Mouse (Mus musculus): Measurements from ENCODE around the gene Mrpl11. TPM values are rescaled to one million over a fixed set of nuclear protein-coding genes. Genes with fewer than 3 reads are reported as not detected.
"Not testable (repeated sequence)": the region's sequence is repeated elsewhere in the genome, so short reads cannot be mapped to it uniquely, and the experiment has no call there.

The Mrpl11 gene
- total RNA-seq, 2 experiments from 2014 or later, result 58.9 to 60.7 TPM

DNA sequence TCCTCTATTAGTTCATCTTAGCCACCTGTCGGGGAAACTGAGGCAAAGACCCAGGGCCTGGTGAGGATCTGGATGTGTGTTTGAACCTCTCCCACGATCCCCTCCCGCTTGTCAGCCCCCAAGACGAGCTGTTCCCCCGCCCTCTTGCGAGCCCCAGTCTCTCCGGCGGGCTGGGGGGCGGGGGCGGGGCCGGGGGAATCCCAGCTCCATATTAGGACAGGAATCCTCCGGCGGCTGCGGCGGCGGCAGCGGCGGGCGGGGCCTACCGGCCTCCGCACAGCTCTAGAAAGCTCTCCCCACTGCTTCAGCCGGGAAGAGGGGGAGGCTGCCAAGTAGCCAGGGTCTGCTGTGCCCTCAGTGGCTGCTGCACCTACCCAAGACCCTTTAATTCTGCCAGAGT lies 28.8 kb downstream of the Mrpl11 start:
- DNase-seq (ENCODE audit: low spot score in 2 of 2), result peak in 1 of 2 experiments; percentile 44

DNA sequence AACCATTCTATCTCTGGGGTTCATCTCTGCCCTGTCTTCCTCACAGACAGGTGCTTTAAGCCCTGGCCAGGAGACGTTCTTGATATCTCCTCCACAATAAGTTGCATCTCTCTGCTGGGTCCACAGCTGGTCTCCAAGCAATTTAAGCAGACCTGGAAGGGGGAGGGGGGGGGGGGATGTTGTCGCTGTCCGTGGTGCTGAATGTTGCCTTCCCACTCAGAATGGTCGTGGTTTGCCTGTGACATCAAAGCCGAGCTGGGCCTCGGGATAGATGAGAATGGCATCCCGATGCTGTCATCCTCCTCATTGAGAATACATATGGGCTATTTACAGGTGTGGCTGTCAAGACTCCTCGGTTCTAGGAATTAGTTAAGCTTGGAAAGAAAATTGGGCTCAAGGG lies 30.4 kb downstream of the Mrpl11 start:
- DNase-seq (ENCODE audit: low spot score in 2 of 2), result no peak

- DNase-seq (ENCODE audit: low spot score in 2 of 2), result peak; percentile 44 to 66
Observed at GRCm38 (mm10) chr19:4992904-4993303, 31.0 kb downstream of the Mrpl11 start.

- peak; percentile 39 to 76 for DNase-seq (ENCODE audit: low spot score in 2 of 2)
Observed at GRCm38 (mm10) chr19:4994043-4994442, 32.1 kb downstream of the Mrpl11 start.

- DNase-seq (ENCODE audit: low spot score in 2 of 2), result no peak
Observed at GRCm38 (mm10) chr19:4999445-5000140, 37.6 kb downstream of the Mrpl11 start.

DNA sequence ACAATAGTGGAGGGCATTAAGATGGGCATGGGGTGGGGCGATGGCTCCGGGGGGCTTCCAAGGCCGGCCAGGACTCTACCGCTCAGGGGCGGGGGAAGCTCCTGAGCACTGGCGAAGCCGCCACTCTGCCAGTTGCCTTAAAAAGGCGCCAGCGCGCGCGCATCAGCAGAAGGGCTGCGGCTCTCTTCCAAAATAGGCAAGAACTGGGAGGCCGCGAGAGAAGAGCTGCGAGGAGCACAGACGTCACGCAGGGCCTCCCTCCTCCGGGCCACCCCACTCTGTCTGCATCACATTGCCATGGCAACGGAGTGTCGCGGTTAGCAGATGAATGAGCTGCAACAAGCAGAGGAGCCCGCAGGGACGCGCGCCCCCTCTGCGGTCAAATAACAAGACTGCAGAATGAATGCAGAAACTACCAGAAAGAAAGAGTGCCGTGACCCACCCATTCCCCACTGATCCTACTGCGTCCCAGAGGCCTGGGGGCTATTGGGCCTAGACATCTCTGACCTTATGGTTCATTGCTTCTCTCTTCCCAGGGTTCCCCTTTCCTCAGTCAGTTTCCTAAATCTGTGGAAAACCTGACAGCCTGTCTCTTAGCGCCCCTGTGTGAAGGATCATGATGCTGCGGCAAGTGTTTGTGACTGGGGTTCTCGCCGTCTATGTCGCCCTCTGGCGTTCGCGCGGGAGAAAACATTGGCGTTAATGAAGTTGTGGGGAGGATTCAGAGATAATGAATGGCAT lies 39.9 kb downstream of the Mrpl11 start:
- peak; percentile 89 to 94 for DNase-seq (ENCODE audit: low spot score in 2 of 2)

GRCm38 (mm10) chr19:5003644-5004043 lies 41.7 kb downstream of the Mrpl11 start:
- DNase-seq (ENCODE audit: low spot score in 2 of 2), result not testable (repeated sequence)

GRCm38 (mm10) chr19:5004925-5005324 lies 43.0 kb downstream of the Mrpl11 start:
- DNase-seq (ENCODE audit: low spot score in 2 of 2), result no peak

GRCm38 (mm10) chr19:5013138-5013537 lies 51.2 kb downstream of the Mrpl11 start:
- no peak for DNase-seq (ENCODE audit: low spot score in 2 of 2)

GRCm38 (mm10) chr19:5014961-5015398 lies 53.0 kb downstream of the Mrpl11 start:
- peak in 1 of 2 experiments; percentile 38 for DNase-seq (ENCODE audit: low spot score in 2 of 2)

DNA sequence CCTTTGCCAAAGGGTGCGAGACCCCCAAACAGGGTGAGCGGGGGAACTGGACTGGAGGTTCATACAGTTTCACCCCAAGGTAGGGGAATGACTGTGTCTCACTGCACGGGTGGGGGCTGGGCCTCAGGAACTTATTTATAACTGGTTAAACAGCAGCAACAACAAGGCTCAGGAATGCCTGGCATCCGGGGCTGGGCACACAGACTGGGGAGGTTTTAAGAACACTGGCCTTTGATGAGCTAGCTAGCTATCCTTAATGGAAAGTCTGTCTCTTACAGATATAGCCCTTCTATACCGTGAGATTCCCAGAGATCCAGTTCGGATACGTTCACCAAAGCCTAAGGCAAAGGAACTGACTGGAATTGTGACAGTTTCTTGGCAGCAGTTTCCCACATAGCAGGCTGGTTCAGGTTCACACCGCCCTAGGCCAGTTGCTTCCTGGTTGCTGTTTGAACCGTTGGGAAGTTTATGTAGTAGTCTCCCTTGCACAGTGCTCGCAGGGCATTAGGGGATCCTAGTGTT lies 54.3 kb downstream of the Mrpl11 start:
- DNase-seq (ENCODE audit: low spot score in 2 of 2), result no peak

Other genes starting within 250 kb of the Mrpl11 start
- 10 to 100 TPM; 14.3 to 14.4 TPM for gene Rbm4b, start 205.7 kb upstream of the Mrpl11 start, total RNA-seq (2021)
- gene Rbm4, start 168.2 kb upstream of the Mrpl11 start, total RNA-seq (2021), result 10 to 100 TPM; 72.9 to 74.7 TPM
- gene Gm21992, start 150.5 kb upstream of the Mrpl11 start, total RNA-seq (2021), result 10 to 100 TPM; 19.9 to 21.4 TPM
- 10 to 100 TPM; 56.1 to 57.2 TPM for gene Rbm14, start 150.5 kb upstream of the Mrpl11 start, total RNA-seq (2021)
- gene Ccs, start 122.8 kb upstream of the Mrpl11 start, total RNA-seq (2021), result 10 to 100 TPM; 42.6 to 43.6 TPM
- 1 to 10 TPM; 2.0 TPM for gene Ccdc87, start 122.8 kb upstream of the Mrpl11 start, total RNA-seq (2021)
- gene Ctsf, start 107.0 kb upstream of the Mrpl11 start, total RNA-seq (2021), result 100 to 1,000 TPM; 103 to 125 TPM
- gene Actn3, start 84.2 kb upstream of the Mrpl11 start, total RNA-seq (2021), result 1 to 10 TPM; 1.1 to 1.7 TPM
- gene Zdhhc24, start 83.5 kb upstream of the Mrpl11 start, total RNA-seq (2021), result 10 to 100 TPM; 25.9 to 26.8 TPM
- gene Bbs1, start 55.5 kb upstream of the Mrpl11 start, total RNA-seq (2021), result 10 to 100 TPM; 38.4 TPM
- gene Dpp3, start 33.9 kb upstream of the Mrpl11 start, total RNA-seq (2021), result 10 to 100 TPM; 50.2 to 52.0 TPM
- gene Peli3, start 19.0 kb upstream of the Mrpl11 start, total RNA-seq (2021), result 10 to 100 TPM; 16.3 to 16.8 TPM
- gene Npas4, start 28.2 kb downstream of the Mrpl11 start, total RNA-seq (2021), result 10 to 100 TPM in 1 of 2 experiments, 1 to 10 TPM in 1; 5.1 to 10.5 TPM
- gene Slc29a2, start 61.7 kb downstream of the Mrpl11 start, total RNA-seq (2021), result 10 to 100 TPM; 16.8 to 17.3 TPM
- gene B4gat1, start 76.7 kb downstream of the Mrpl11 start, total RNA-seq (2021), result 100 to 1,000 TPM; 124 to 127 TPM
- gene AC124502.3, start 76.7 kb downstream of the Mrpl11 start, total RNA-seq (2021), result 10 to 100 TPM in 1 of 2 experiments, 1 to 10 TPM in 1; 5.9 to 10.6 TPM
- 10 to 100 TPM; 10.8 to 12.9 TPM for gene Brms1, start 79.2 kb downstream of the Mrpl11 start, total RNA-seq (2021)
- 10 to 100 TPM; 68.7 to 72.6 TPM for gene Rin1, start 88.3 kb downstream of the Mrpl11 start, total RNA-seq (2021)
- gene Cd248, start 105.9 kb downstream of the Mrpl11 start, total RNA-seq (2021), result 1 to 10 TPM; 6.5 to 7.7 TPM
- 100 to 1,000 TPM; 133 to 135 TPM for gene Tmem151a, start 123.4 kb downstream of the Mrpl11 start, total RNA-seq (2021)
- gene Yif1a, start 126.4 kb downstream of the Mrpl11 start, total RNA-seq (2021), result 10 to 100 TPM; 25.8 to 28.0 TPM
- gene Cnih2, start 136.4 kb downstream of the Mrpl11 start, total RNA-seq (2021), result 100 to 1,000 TPM; 783 to 856 TPM
- 100 to 1,000 TPM; 177 to 181 TPM for gene Rab1b, start 144.9 kb downstream of the Mrpl11 start, total RNA-seq (2021)
- gene Klc2, start 156.4 kb downstream of the Mrpl11 start, total RNA-seq (2021), result 100 to 1,000 TPM; 193 to 211 TPM